Mouse (Mus musculus): ENCODE results near the gene Plxnb1.

The Plxnb1 gene

DNA sequence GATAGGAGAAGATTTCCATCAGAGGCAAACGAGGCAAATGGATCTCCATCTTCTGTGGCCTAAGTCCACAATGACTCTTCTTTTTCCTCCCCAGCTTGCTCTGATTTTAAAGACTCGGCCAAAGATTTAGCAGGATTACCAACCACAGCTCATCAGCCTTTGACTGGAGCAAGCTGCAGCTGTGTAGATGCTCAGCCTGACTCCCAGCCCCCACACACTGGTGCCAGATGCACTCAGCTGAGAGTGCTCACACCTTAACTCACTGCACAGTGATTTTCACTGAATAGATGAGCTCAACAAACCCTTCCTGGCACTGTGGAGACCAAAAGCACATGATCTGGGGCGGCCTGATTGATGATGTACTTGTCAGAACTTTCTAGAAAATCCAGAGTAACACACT is 66.8 kb downstream of the Plxnb1 start, which contains the start of gene Fbxw21:
Fbxw21 (minus strand) TSS at position 101 of the 400 bp plus-strand sequence.
- DNase-seq (ENCODE audit: low read depth) = no peak

DNA sequence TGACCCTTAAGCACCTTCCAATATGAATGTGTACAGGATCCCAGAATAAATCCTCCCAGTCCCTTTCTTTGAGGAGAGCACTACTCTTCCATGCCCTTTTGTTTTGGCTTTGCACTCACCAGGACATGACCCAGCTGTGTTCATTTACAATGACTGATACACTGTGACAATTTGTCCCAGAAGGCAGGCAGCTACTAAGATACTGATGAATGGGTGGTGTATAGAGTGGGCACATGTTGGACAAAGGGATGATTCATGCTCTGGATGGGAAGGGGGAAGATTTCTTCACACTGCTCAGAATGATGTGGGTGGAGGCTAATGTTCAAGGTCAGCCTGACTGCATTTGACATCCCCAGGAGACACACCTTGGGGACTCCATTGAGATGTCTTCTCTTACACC is 72.1 kb downstream of the Plxnb1 start:
- no peak for DNase-seq (ENCODE audit: low read depth)
